Mouse (Mus musculus): Measurements from ENCODE around the gene Scd2.

DNA sequence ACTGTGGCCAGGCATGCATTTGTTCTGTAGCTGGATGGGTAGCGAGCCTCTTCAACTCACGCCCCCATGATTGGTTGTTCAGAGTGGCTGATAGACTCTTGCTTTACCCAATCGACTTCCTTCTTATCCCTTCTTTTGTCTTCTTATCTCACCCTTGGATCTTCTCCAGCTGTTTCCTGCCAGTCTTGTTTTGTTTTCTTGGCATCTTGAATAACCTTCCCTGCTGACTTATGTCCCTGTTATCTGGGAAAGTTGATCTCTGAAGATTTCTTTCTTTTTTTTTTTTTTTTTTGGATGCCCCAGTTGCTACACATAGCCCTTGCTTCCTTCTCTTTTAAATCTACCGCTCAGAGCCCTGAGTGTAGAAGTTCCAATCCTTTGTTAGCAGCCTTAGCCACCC, 34.0 kb upstream of the Scd2 start:
- TF ChIP-seq CTCF (IDR thresholded peaks at IDR 0.05; ENCODE audit: low read depth) (no peak), EP300 (IDR thresholded peaks at IDR 0.05; ENCODE audit: low read depth) (no peak)

Data from liver, embryonic 14.5 days (tissue).